Mouse (Mus musculus): ENCODE measurements around the gene Atp2b2. TPM values are rescaled to one million over a fixed set of nuclear protein-coding genes. Genes with fewer than 3 reads are reported as not detected.

Gene Atp2b2
- total and polyA plus RNA-seq, 3 experiments: 0.04 TPM; not detected in 2

GRCm38 (mm10) chr6:113862955-113863354 lies 179.5 kb downstream of the Atp2b2 start:
- Histone ChIP-seq H3K4me3 (ENCODE audit: control insufficient read depth in 1 of 2, insufficient read depth in 1 of 2, low read depth in 2 of 2, low read length in 2 of 2) (no peak overlapping the region), H3K9me3 (replicated peaks; ENCODE audit: insufficient read depth, low read length) (no peaks in the 10 kb centered on the region), H3K36me3 (ENCODE audit: control insufficient read depth in 1 of 2, insufficient read depth in 2 of 2, low read length in 2 of 2) (no peaks in the 10 kb centered on the region), H3K9ac (ENCODE audit: control insufficient read depth, low read depth, low read length, poor library complexity, severe bottlenecking) (no peak overlapping the region), H3K4me1 (ENCODE audit: control insufficient read depth in 1 of 2, insufficient read depth in 2 of 2, low read length in 2 of 2) (no peaks in the 10 kb centered on the region), H3K27ac (ENCODE audit: control insufficient read depth, low read depth, low read length) (no peak overlapping the region), H3K79me2 (ENCODE audit: control insufficient read depth, insufficient read depth, low read length, poor library complexity) (no peaks in the 10 kb centered on the region), H3K27me3 (ENCODE audit: control insufficient read depth in 1 of 2, insufficient read depth in 2 of 2, low read length in 2 of 2) (no peaks in the 10 kb centered on the region)
- DNase-seq (ENCODE audit: low read depth, low spot score): no peak
- TF ChIP-seq BHLHE40 (IDR thresholded peaks at IDR 0.05; ENCODE audit: borderline replicate concordance, low read depth, low read length) (no peak), ZC3H11A (IDR thresholded peaks at IDR 0.05; ENCODE audit: low read depth, low read length) (no peak), ZKSCAN1 (IDR thresholded peaks at IDR 0.05; ENCODE audit: low read depth, low read length) (no peak), ZNF384 (IDR thresholded peaks at IDR 0.05; ENCODE audit: low read depth, low read length) (no peak)

GRCm38 (mm10) chr6:113861938-113862337 lies 180.5 kb downstream of the Atp2b2 start:
- TF ChIP-seq USF2 (IDR thresholded peaks at IDR 0.05; ENCODE audit: borderline replicate concordance in 1 of 2, insufficient read depth in 1 of 2, low read depth in 1 of 2, low read length in 2 of 2) (no peak), E2F4 (IDR thresholded peaks at IDR 0.05; ENCODE audit: borderline replicate concordance, low read depth, low read length) (no peak), CTCF (IDR thresholded peaks at IDR 0.05 in 2 of 3, conservative IDR thresholded peaks at IDR 0.05 in 1 of 3; ENCODE audit: control insufficient read depth in 1 of 3, insufficient read depth in 1 of 3, low read depth in 2 of 3, low read length in 3 of 3, poor library complexity in 1 of 3, severe bottlenecking in 1 of 3) (no peak), SIN3A (IDR thresholded peaks at IDR 0.05; ENCODE audit: low read length) (no peak), JUND (IDR thresholded peaks at IDR 0.05; ENCODE audit: low read depth, low read length) (no peak), RCOR1 (IDR thresholded peaks at IDR 0.05; ENCODE audit: low read depth, low read length) (no peak), KAT2A (conservative IDR thresholded peaks at IDR 0.05; ENCODE audit: low read depth, low read length) (no peak), ETS1 (IDR thresholded peaks at IDR 0.05; ENCODE audit: low read depth, low read length) (no peak), GABPA (IDR thresholded peaks at IDR 0.05; ENCODE audit: low read depth, low read length) (no peak), TAL1 (IDR thresholded peaks at IDR 0.05; ENCODE audit: low read length) (no peak)
- Histone ChIP-seq H3K27me3 (ENCODE audit: control insufficient read depth in 1 of 2, insufficient read depth in 2 of 2, low read length in 2 of 2) (no peaks in the 10 kb centered on the region), H3K4me3 (ENCODE audit: control insufficient read depth in 1 of 2, insufficient read depth in 1 of 2, low read depth in 2 of 2, low read length in 2 of 2) (no peak overlapping the region), H3K4me1 (ENCODE audit: control insufficient read depth in 1 of 2, insufficient read depth in 2 of 2, low read length in 2 of 2) (no peaks in the 10 kb centered on the region), H3K36me3 (ENCODE audit: control insufficient read depth in 1 of 2, insufficient read depth in 2 of 2, low read length in 2 of 2) (no peaks in the 10 kb centered on the region), H3K9me3 (replicated peaks; ENCODE audit: insufficient read depth, low read length) (no peaks in the 10 kb centered on the region), H3K79me2 (ENCODE audit: control insufficient read depth, insufficient read depth, low read length, poor library complexity) (no peaks in the 10 kb centered on the region), H3K9ac (ENCODE audit: control insufficient read depth, low read depth, low read length, poor library complexity, severe bottlenecking) (no peak overlapping the region), H3K27ac (ENCODE audit: control insufficient read depth, low read depth, low read length) (no peak overlapping the region)
- no peak for DNase-seq (ENCODE audit: low read depth, low spot score)

- no peak for DNase-seq (ENCODE audit: low read depth, low spot score)
- Histone ChIP-seq H3K9me3 (replicated peaks; ENCODE audit: insufficient read depth, low read length) (no peaks in the 10 kb centered on the region), H3K27ac (ENCODE audit: control insufficient read depth, low read depth, low read length) (no peak overlapping the region)
Measured at GRCm38 (mm10) chr6:113861375-113861770, 181.0 kb downstream of the Atp2b2 start.

More at GRCm38 (mm10) chr6:113861375-113861770, 181.0 kb downstream of the Atp2b2 start:
- Histone ChIP-seq H3K9ac (ENCODE audit: control insufficient read depth, low read depth, low read length, poor library complexity, severe bottlenecking) (no peak overlapping the region), H3K27me3 (ENCODE audit: control insufficient read depth in 1 of 2, insufficient read depth in 2 of 2, low read length in 2 of 2) (no peaks in the 10 kb centered on the region), H3K79me2 (ENCODE audit: control insufficient read depth, insufficient read depth, low read length, poor library complexity) (no peaks in the 10 kb centered on the region), H3K36me3 (ENCODE audit: control insufficient read depth in 1 of 2, insufficient read depth in 2 of 2, low read length in 2 of 2) (no peaks in the 10 kb centered on the region), H3K4me1 (ENCODE audit: control insufficient read depth in 1 of 2, insufficient read depth in 2 of 2, low read length in 2 of 2) (no peaks in the 10 kb centered on the region), H3K4me3 (ENCODE audit: control insufficient read depth in 1 of 2, insufficient read depth in 1 of 2, low read depth in 2 of 2, low read length in 2 of 2) (no peak overlapping the region)
- no peak for TF ChIP-seq EP300 (IDR thresholded peaks at IDR 0.05; ENCODE audit: low read depth in 1 of 2, low read length in 2 of 2)
- TF ChIP-seq KAT2A (conservative IDR thresholded peaks at IDR 0.05; ENCODE audit: low read depth, low read length): no peak
- no peak for TF ChIP-seq RCOR1 (IDR thresholded peaks at IDR 0.05; ENCODE audit: low read depth, low read length)
- TF ChIP-seq NELFE (IDR thresholded peaks at IDR 0.05; ENCODE audit: low read depth, low read length): no peak
- no peak for TF ChIP-seq E2F4 (IDR thresholded peaks at IDR 0.05; ENCODE audit: borderline replicate concordance, low read depth, low read length)
- no peak for TF ChIP-seq MEF2A (IDR thresholded peaks at IDR 0.05; ENCODE audit: extremely low read depth, insufficient replicate concordance, low read depth, low read length, poor library complexity, severe bottlenecking)

Data from MEL (cell line).